Comparison of ENCODE assay signal across 22 mouse cellular contexts in the genomic region with DNA sequence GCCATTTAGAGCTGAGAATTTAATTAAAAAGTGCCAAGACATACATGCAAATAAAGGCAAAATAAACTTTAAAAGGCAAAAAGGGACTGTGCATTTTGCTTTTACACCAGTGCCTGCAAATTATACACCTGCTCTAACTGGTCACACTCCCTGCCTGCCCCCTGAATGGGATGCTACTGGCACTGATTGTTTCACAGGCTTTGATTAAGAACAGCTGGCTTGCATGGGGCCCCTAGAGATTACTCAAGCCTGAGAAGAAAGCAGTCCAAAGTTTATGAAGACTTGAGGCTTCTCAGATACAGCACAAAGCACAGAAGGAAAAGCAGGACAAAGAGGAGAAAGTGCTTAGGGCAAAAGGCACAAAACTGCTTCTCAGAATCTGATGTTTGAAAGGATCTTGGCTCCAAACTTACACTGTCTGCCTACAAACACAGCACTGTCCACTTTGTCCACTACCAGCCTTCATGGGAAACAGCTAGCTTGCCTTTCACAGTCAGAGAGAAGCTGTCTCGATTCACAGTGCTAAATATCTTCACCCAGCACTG. TPM values are rescaled to one million over a fixed set of nuclear protein-coding genes. Genes with fewer than 3 reads are reported as not detected.
DNase-seq lines count a peak whose midpoint lies in the region; ATAC-seq and TF ChIP-seq lines count a peak whose summit lies in the region.
"Had no signal": no experiment of that assay in that cellular context is flagged by ENCODE, and none has a peak within 500 bp of the region (broad histone marks: within the 10 kb centered on the region; RNA-seq: fewer than 3 reads in every experiment).

No protein-coding gene starts in this region.

- no peaks in the 10 kb centered on the region for H3K36me3 ChIP-seq in hindbrain, embryonic 10.5 days
- no peaks in the 10 kb centered on the region for H3K36me3 ChIP-seq in hindbrain, embryonic 12.5 days
- no peaks in the 10 kb centered on the region for H3K36me3 ChIP-seq in kidney, postnatal 0 days (ENCODE audit: insufficient read depth, low read length)
- no peaks in the 10 kb centered on the region for H3K36me3 ChIP-seq in embryonic facial prominence, embryonic 11.5 days (replicated peaks; ENCODE audit: control insufficient read depth, insufficient read depth, low read depth, low read length)
- H3K36me3 ChIP-seq: heart, embryonic 12.5 days; limb, embryonic 15.5 days; midbrain, embryonic 13.5 days; neural tube, embryonic 15.5 days had no signal

- H3K27ac ChIP-seq in hindbrain, embryonic 10.5 days, result peak overlapping the region; percentile 53
- no peak overlapping the region for H3K27ac ChIP-seq in hindbrain, embryonic 12.5 days
- H3K27ac ChIP-seq in kidney, postnatal 0 days, result 0 out of 2 replicates have a peak overlapping the region, but pooled peaks have one; percentile 43
- H3K27ac ChIP-seq in embryonic facial prominence, embryonic 11.5 days (replicated peaks; ENCODE audit: low read depth, low read length), result no peak overlapping the region
- H3K27ac ChIP-seq: limb, embryonic 15.5 days; midbrain, embryonic 13.5 days; neural tube, embryonic 15.5 days had no signal

- no peak for ATAC-seq in hindbrain, embryonic 12.5 days (ENCODE audit: low FRiP score)
- ATAC-seq in kidney, postnatal 0 days (replicated peaks; ENCODE audit: low FRiP score, low read depth), result no peak
- no peak for ATAC-seq in embryonic facial prominence, embryonic 11.5 days (replicated peaks; ENCODE audit: insufficient number of reproducible peaks, low FRiP score, low TSS enrichment, low read depth)
- ATAC-seq: forebrain, embryonic 16.5 days; midbrain, embryonic 13.5 days had no signal

- TF ChIP-seq CTCF in kidney, postnatal 0 days (IDR thresholded peaks at IDR 0.05; ENCODE audit: low read depth), result no peak

- no peaks in the 10 kb centered on the region for H3K27me3 ChIP-seq in hindbrain, embryonic 10.5 days (ENCODE audit: insufficient read depth, poor library complexity, severe bottlenecking)
- no peaks in the 10 kb centered on the region for H3K27me3 ChIP-seq in hindbrain, embryonic 12.5 days
- no peaks in the 10 kb centered on the region for H3K27me3 ChIP-seq in kidney, postnatal 0 days (ENCODE audit: insufficient read depth, low read length)
- H3K27me3 ChIP-seq in embryonic facial prominence, embryonic 11.5 days (ENCODE audit: control insufficient read depth, insufficient read depth, low read length), result no peaks in the 10 kb centered on the region
- H3K27me3 ChIP-seq: heart, embryonic 12.5 days; limb, embryonic 15.5 days; midbrain, embryonic 13.5 days; neural tube, embryonic 15.5 days had no signal

- no peak overlapping the region for H3K4me3 ChIP-seq in hindbrain, embryonic 10.5 days
- H3K4me3 ChIP-seq in hindbrain, embryonic 12.5 days, result no peak overlapping the region
- H3K4me3 ChIP-seq in kidney, postnatal 0 days (replicated peaks; ENCODE audit: low read depth, low read length), result no peak overlapping the region
- no peak overlapping the region for H3K4me3 ChIP-seq in embryonic facial prominence, embryonic 11.5 days (ENCODE audit: low read depth, low read length)
- H3K4me3 ChIP-seq: erythroblast, embryonic 14.5 days; heart, embryonic 12.5 days; limb, embryonic 15.5 days; midbrain, embryonic 13.5 days; myocyte; neural tube, embryonic 15.5 days had no signal

- 60% methylated on average over 1 of the region's 1 CpGs for WGBS in hindbrain, embryonic 10.5 days
- 64% methylated on average over 1 of the region's 1 CpGs for WGBS in hindbrain, embryonic 12.5 days
- WGBS in kidney, postnatal 0 days, result 14% methylated on average over 1 of the region's 1 CpGs
- WGBS in embryonic facial prominence, embryonic 11.5 days, result 43% methylated on average over 1 of the region's 1 CpGs

- H3K4me2 ChIP-seq in hindbrain, embryonic 12.5 days (replicated peaks), result no peak overlapping the region
- no peak overlapping the region for H3K4me2 ChIP-seq in kidney, postnatal 0 days (ENCODE audit: low read length)
- H3K4me2 ChIP-seq in embryonic facial prominence, embryonic 11.5 days (ENCODE audit: low read depth, low read length), result no peak overlapping the region
- H3K4me2 ChIP-seq: heart, embryonic 12.5 days; limb, embryonic 15.5 days; midbrain, embryonic 13.5 days; neural tube, embryonic 15.5 days had no signal

- peak; percentile 30 for DNase-seq in hindbrain, embryonic 10.5 days (ENCODE audit: low spot score)
- peak; percentile 35 for DNase-seq in kidney, postnatal 0 days (ENCODE audit: low spot score)
- no peak for DNase-seq in kidney, postnatal 14 days
- peak; percentile 94 for DNase-seq in adipocyte (ENCODE audit: low spot score)
- DNase-seq in embryonic facial prominence, embryonic 11.5 days (ENCODE audit: low spot score), result peak; percentile 42
- no peak for DNase-seq in ovary, adult 18-20 months (ENCODE audit: low spot score)
- DNase-seq: adrenal gland, postnatal 14 days; B cell, adult 2 months; cerebellum, adult 9-10 months; heart, postnatal 4 days; kidney, adult 9 months; retina, postnatal 1 day; right cerebral cortex, postnatal 4 days; thymus, postnatal 4 days had no signal

- no peak overlapping the region for H3K9ac ChIP-seq in hindbrain, embryonic 12.5 days
- no peak overlapping the region for H3K9ac ChIP-seq in kidney, postnatal 0 days (ENCODE audit: low read depth, low read length)
- 0 out of 2 replicates have a peak overlapping the region, but pooled peaks have one; percentile 22 for H3K9ac ChIP-seq in embryonic facial prominence, embryonic 11.5 days (replicated peaks; ENCODE audit: low read length)
- H3K9ac ChIP-seq: heart, embryonic 12.5 days; limb, embryonic 15.5 days; midbrain, embryonic 13.5 days; neural tube, embryonic 15.5 days had no signal

- no peaks in the 10 kb centered on the region for H3K9me3 ChIP-seq in hindbrain, embryonic 10.5 days
- H3K9me3 ChIP-seq in hindbrain, embryonic 12.5 days (replicated peaks), result no peaks in the 10 kb centered on the region
- H3K9me3 ChIP-seq in kidney, postnatal 0 days (replicated peaks; ENCODE audit: low read length), result no peaks in the 10 kb centered on the region
- no peaks in the 10 kb centered on the region for H3K9me3 ChIP-seq in embryonic facial prominence, embryonic 11.5 days (replicated peaks; ENCODE audit: control insufficient read depth, low read length)
- H3K9me3 ChIP-seq: heart, embryonic 12.5 days; limb, embryonic 15.5 days; midbrain, embryonic 13.5 days; neural tube, embryonic 15.5 days had no signal

- H3K4me1 ChIP-seq in hindbrain, embryonic 10.5 days (replicated peaks), result peaks cover 5% of the 10 kb centered on the region; the same call in 1 of the 2 replicates
- H3K4me1 ChIP-seq in hindbrain, embryonic 12.5 days, result no peaks in the 10 kb centered on the region
- H3K4me1 ChIP-seq in kidney, postnatal 0 days (replicated peaks; ENCODE audit: insufficient read depth, low read length), result no peaks in the 10 kb centered on the region
- no peaks in the 10 kb centered on the region for H3K4me1 ChIP-seq in embryonic facial prominence, embryonic 11.5 days (ENCODE audit: control insufficient read depth, insufficient read depth, low read length)
- H3K4me1 ChIP-seq: heart, embryonic 12.5 days; limb, embryonic 15.5 days; midbrain, embryonic 13.5 days; neural tube, embryonic 15.5 days had no signal

RNA-seq across cellular contexts. Expression of gene Tmem184c, which starts 40.2 kb away (rescaled TPM):
- 45.0 and 46.6 TPM in 2 replicates for polyA plus RNA-seq in hindbrain, embryonic 10.5 days (2016; fragmentation: Nextera tagmentation; extraction: Ambion mirVana)
- 56.9 and 64.2 TPM in 2 replicates for polyA plus RNA-seq in hindbrain, embryonic 12.5 days (2016; fragmentation: Nextera tagmentation; extraction: Ambion mirVana)
- polyA plus RNA-seq in kidney, postnatal 0 days (2015; fragmentation: Nextera tagmentation; extraction: Ambion mirVana), result 37.7 and 38.1 TPM in 2 replicates
- 61.5 and 65.4 TPM in 2 replicates for polyA plus RNA-seq in embryonic facial prominence, embryonic 11.5 days (2014; fragmentation: Nextera tagmentation; extraction: Ambion mirVana)
- polyA plus RNA-seq: erythroblast, embryonic 14.5 days had no signal

Comparison
In these comparisons a context has a peak if more than half of its experiments do, and no peak if none do; other contexts are left out.
1. DNase-seq: peak in hindbrain, embryonic 10.5 days (single experiment), kidney, postnatal 0 days (single experiment), adipocyte (single experiment) and embryonic facial prominence, embryonic 11.5 days (single experiment); none in kidney, postnatal 14 days (single experiment) and ovary, adult 18-20 months (single experiment).
2. H3K27ac ChIP-seq: peak in hindbrain, embryonic 10.5 days (single experiment) and kidney, postnatal 0 days (single experiment); none in hindbrain, embryonic 12.5 days (single experiment) and embryonic facial prominence, embryonic 11.5 days (single experiment).